In genomic region chr11:51485051-51485521, GRCm38 (mm10) we compare ENCODE assay signal across 13 mouse cellular contexts.
A peak's percentile ranks its signal among the peaks of the same experiment; 100 is the strongest.
DNase-seq lines count a peak whose midpoint lies in the region; ATAC-seq lines count a peak whose summit lies in the region.
"Had no signal": no experiment of that assay in that cellular context is flagged by ENCODE, and none has a peak within 500 bp of the region (broad histone marks: within the 10 kb centered on the region; RNA-seq: fewer than 3 reads in every experiment).

No protein-coding gene starts in this region.

- H3K4me2 ChIP-seq in hindbrain, embryonic 13.5 days: no peak overlapping the region
- no peak overlapping the region for H3K4me2 ChIP-seq in limb, embryonic 11.5 days (ENCODE audit: low read depth, severe bottlenecking)
- H3K4me2 ChIP-seq: kidney, embryonic 15.5 days; neural tube, embryonic 12.5 days had no signal

- H3K9me3 ChIP-seq in hindbrain, embryonic 10.5 days: 0 out of 2 replicates have a peak, but pooled peaks cover 3% of the 10 kb centered on the region
- no peaks in the 10 kb centered on the region; the same call in 1 of the 2 replicates for H3K9me3 ChIP-seq in hindbrain, embryonic 13.5 days
- H3K9me3 ChIP-seq in limb, embryonic 11.5 days (ENCODE audit: control insufficient read depth, low read length): peaks cover 3% of the 10 kb centered on the region; the same call in 1 of the 2 replicates
- H3K9me3 ChIP-seq: kidney, embryonic 15.5 days; neural tube, embryonic 12.5 days had no signal

- DNase-seq in hindbrain, embryonic 10.5 days (ENCODE audit: low spot score): peak; percentile 43
- DNase-seq in CD4-positive, CD25-positive, alpha-beta regulatory T cell, adult 2 months (ENCODE audit: low read depth, low spot score): peak; percentile 27
- peak; percentile 56 for DNase-seq in adrenal gland, postnatal 14 days
- peak; percentile 50 for DNase-seq in limb, embryonic 11.5 days (ENCODE audit: low spot score)
- no peak for DNase-seq in layer of hippocampus, postnatal 25 days (ENCODE audit: extremely low spot score in 1 of 2, low spot score in 1 of 2)
- no peak for DNase-seq in layer of hippocampus, adult 11-12 months (ENCODE audit: low spot score)
- DNase-seq: cerebellum, postnatal 14 days; right cerebral cortex, postnatal 25 days had no signal

- no peaks in the 10 kb centered on the region for H3K36me3 ChIP-seq in hindbrain, embryonic 10.5 days
- H3K36me3 ChIP-seq in hindbrain, embryonic 13.5 days: no peaks in the 10 kb centered on the region
- H3K36me3 ChIP-seq in limb, embryonic 11.5 days (ENCODE audit: control insufficient read depth, insufficient read depth, low read length): no peaks in the 10 kb centered on the region
- H3K36me3 ChIP-seq: kidney, embryonic 15.5 days; neural tube, embryonic 12.5 days had no signal

- H3K4me1 ChIP-seq in hindbrain, embryonic 10.5 days (replicated peaks): peaks cover 47% of the 10 kb centered on the region
- peaks cover 16% of the 10 kb centered on the region for H3K4me1 ChIP-seq in hindbrain, embryonic 13.5 days (replicated peaks)
- peaks cover 35% of the 10 kb centered on the region for H3K4me1 ChIP-seq in limb, embryonic 11.5 days (ENCODE audit: control insufficient read depth, insufficient read depth, low read length)

- H3K27me3 ChIP-seq in hindbrain, embryonic 10.5 days (ENCODE audit: insufficient read depth, poor library complexity, severe bottlenecking): no peaks in the 10 kb centered on the region
- H3K27me3 ChIP-seq in hindbrain, embryonic 13.5 days: no peaks in the 10 kb centered on the region
- no peaks in the 10 kb centered on the region for H3K27me3 ChIP-seq in limb, embryonic 11.5 days (ENCODE audit: control insufficient read depth, insufficient read depth, low read length)
- H3K27me3 ChIP-seq: kidney, embryonic 15.5 days; neural tube, embryonic 12.5 days had no signal

- WGBS in hindbrain, embryonic 10.5 days: 64% methylated on average over 8 of the region's 8 CpGs
- 73% methylated on average over 8 of the region's 8 CpGs for WGBS in hindbrain, embryonic 13.5 days
- 12% methylated on average over 8 of the region's 8 CpGs for WGBS in limb, embryonic 11.5 days

- H3K9ac ChIP-seq in hindbrain, embryonic 13.5 days: no peak overlapping the region
- no peak overlapping the region for H3K9ac ChIP-seq in limb, embryonic 11.5 days (ENCODE audit: low read length)
- H3K9ac ChIP-seq: kidney, embryonic 15.5 days; neural tube, embryonic 12.5 days had no signal

- no peak overlapping the region for H3K4me3 ChIP-seq in hindbrain, embryonic 10.5 days
- no peak overlapping the region for H3K4me3 ChIP-seq in hindbrain, embryonic 13.5 days
- H3K4me3 ChIP-seq in limb, embryonic 11.5 days (ENCODE audit: low read depth, low read length): no peak overlapping the region
- H3K4me3 ChIP-seq: kidney, embryonic 15.5 days; megakaryocyte, embryonic 14.5 days; neural tube, embryonic 12.5 days had no signal

- no peak for ATAC-seq in hindbrain, embryonic 13.5 days (ENCODE audit: low FRiP score)
- ATAC-seq in limb, embryonic 11.5 days (ENCODE audit: insufficient number of reproducible peaks, low FRiP score, low TSS enrichment, low read depth): peak; percentile 42; the same call in 1 of the 2 replicates
- ATAC-seq: forebrain, embryonic 16.5 days had no signal

- peak overlapping the region; percentile 66 for H3K27ac ChIP-seq in hindbrain, embryonic 10.5 days
- H3K27ac ChIP-seq in hindbrain, embryonic 13.5 days: no peak overlapping the region
- peak overlapping the region; percentile 84 for H3K27ac ChIP-seq in limb, embryonic 11.5 days (replicated peaks; ENCODE audit: low read depth, low read length)
- H3K27ac ChIP-seq: kidney, embryonic 15.5 days; neural tube, embryonic 12.5 days had no signal

Comparison
In these comparisons a context has a peak if more than half of its experiments do, and no peak if none do; other contexts are left out.
1. DNase-seq: peak in hindbrain, embryonic 10.5 days (single experiment), CD4-positive, CD25-positive, alpha-beta regulatory T cell, adult 2 months (single experiment), adrenal gland, postnatal 14 days (single experiment) and limb, embryonic 11.5 days (single experiment); none in layer of hippocampus, postnatal 25 days (0 of 2) and layer of hippocampus, adult 11-12 months (single experiment).